Mouse (Mus musculus) thymus, postnatal 36 days (tissue): Measurements from ENCODE around the gene Agap2.

ENCODE experiments used
- DNase-seq, 2 experiments: peaks; one replicate each; pipeline ENCODE4 v3.0.0; 2022; ENCODE audit warnings: mixed read lengths in 2 of 2

The Agap2 gene

DNA sequence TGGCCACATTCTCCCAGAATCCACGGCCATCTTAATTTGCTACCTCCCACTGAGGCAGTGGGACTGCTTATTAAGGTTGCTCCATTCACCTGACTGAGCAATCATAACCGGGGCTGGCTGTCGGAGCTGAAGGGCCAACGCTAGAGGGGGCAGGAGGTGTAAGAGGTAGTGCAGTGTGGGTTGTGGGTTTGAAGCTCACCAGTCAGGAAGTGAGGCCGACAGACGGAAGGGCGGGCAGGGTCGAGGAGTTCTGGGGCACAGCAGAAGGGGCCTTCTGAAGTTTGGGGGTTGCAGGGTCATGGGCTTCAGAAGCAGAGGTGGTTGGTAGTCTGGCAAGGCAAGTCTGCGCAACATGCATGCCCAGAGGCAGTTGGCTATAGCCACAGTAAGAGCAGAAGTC is at the start of gene Agap2:
Gene Agap2 (plus strand): TSS at position 205 of the 400 bp plus-strand sequence.
- DNase-seq = peak; percentile 88 to 90

DNA sequence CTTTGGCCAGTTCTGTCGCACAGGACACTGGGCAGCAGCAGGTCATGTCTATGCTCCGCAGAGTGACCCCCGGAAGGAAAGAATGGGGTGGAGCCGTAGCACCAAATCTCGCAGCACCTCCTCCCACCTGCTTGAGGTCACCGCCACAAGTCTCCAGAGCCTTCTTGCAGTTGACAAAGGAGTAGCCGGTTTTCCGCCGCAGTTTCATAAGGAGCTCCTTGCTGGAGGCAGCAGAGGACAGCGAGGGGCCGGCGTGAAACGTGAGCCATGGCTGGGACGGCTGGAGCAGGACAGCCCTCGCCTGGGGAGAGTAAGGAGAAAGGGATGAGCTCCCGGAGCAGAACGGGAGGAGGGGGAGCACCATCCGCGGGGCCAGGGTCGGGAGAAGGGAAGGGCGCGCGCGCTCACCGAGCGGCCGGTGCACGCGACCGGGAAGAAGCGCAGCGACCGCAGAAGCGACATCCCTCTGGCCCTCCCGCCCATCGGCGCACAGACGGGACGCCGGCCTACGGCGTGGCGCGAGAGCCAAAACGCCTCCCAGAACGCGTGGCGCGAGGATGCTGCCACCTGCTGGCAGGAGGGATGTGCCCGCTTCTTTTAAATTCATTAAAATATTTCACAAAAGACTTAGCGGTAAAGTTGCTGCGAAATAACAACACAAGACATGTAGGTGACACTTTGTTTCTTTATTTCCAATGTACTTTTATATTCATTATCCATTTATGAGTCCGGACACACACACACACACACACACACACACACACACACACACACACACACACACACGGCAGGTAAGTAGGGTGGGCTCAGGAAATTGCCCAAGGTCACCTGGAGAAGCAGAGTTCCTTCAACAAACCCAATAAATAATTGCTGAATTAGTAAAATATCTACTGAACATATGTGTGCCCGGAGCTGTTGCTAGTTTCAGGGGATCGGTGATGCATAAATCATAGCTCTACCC is 44.5 kb upstream of the Agap2 start, which contains the start of gene Tsfm:
Gene Tsfm (minus strand): TSS at position 505 of the 961 bp plus-strand sequence.
- peak; percentile 90 to 92 for DNase-seq

DNA sequence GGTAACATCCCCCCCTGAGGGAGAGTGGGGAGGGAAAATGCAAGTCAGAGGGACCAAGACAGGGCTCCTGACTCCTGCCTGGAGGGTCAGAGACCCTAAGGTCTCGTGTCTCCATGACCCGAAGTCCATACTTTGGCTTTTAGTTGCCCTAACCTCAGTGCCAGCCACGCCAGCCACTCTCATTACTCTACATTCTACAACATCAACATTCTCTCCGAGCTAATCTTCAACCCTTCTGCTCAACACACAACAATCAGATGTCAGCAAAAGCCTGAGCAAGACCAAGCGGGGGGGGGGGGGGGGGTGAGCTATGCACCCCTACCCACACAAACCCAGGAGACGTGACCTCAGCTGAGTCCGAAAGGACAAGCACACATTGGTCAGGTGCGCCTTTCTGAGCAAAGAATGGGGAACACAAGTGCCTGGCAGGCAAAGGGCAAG is 41.8 kb upstream of the Agap2 start:
- no peak for DNase-seq

DNA sequence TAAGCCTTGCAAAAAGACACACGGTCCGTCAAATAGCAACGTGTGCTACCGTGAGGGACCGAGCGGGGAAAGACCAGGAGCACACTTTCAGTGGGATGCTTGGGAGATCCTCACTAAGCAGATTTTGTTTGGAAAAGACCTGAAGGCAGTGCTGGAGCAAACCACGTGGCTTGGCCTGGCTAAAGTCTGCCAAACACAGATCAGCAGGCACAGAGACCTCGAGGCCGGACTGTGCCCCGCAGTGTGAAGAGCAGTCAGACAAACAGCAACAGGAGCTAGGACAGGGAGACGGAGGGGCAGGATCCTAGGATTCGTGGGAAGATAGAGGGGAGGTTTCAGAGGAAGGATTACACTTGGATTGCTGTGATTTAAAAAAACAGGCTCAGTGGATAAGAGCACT is 38.8 kb upstream of the Agap2 start:
- DNase-seq = no peak

DNA sequence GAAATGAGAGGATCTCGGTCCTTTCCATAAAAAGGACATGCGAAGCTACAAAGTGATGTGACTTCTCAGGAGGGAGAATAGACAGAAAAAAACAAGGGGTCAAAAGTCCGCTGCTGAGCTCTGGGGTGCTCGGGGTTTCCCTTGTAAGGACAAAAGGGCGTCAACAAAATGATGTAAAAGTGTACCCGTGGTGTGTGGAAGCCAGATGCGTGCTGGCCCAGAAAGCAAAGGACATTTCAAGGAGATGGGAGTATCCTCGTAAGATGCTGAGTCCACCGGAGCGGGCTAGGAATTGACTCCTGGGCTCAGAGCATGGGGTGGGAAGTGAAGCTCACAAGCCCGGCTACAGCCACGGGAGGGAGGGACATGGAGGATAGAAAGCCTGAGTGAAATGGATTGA is 37.4 kb upstream of the Agap2 start:
- DNase-seq = no peak

DNA sequence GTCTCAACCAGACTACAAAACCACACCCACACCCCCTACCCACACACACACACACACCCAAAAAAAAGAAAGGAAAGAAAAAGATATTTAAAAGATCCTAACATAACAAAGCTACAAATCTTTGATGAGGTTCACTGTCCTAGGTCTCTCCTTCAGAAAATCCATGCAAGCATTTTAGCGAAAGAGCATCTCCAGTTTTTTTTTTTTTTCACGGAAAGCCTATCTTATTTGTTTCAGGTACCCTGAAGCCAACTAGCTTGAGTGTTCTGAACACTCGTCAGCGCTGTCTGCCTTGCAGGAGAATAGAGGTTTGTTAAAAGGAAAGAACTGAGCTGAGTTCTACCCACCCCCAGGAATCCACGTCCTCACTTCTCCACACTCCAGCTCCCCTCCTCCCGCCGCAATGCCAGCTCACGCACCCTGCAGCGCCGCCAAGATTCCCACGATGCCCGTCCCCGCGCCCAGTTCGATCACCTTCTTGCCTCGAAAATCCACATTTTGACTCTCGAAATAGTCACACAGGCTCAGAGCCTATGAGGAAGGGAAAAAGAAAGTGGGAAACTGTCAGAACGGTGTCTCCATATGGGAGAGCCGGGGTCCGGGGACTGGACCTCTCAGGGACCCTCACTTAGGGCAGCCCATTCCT is 34.4 kb upstream of the Agap2 start:
- no peak for DNase-seq

DNA sequence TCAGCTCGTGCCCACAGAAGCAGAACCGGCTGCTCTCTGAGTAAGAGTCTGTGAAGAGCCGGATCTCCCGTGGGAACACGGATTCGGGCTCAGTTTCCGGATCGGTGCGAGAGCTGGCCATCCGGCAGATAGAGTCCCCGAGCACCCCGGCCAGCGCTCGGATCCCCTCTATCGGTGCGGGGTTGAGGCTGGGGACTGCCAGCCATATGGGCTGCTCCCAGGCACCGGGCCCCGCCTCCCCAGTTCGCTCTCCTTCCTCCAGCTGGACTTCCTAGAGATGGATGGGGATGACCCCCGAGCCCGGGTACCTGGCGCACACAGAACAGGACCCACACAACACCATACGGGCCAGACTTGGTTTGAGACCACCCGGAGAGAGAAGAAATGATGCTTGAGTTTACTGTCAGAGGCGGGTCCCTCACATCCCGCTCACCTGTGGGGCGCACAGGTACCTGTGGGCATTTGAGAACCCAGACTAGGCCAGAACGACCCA is 33.8 kb upstream of the Agap2 start, which contains the start of the genes Mettl1 and Eef1akmt3:
Gene Mettl1 (plus strand): TSS at position 141 of the 493 bp plus-strand sequence.
Gene Eef1akmt3 (minus strand): TSS at position 240 of the 493 bp plus-strand sequence.
- DNase-seq = peak in 1 of 2 experiments; percentile 22

DNA sequence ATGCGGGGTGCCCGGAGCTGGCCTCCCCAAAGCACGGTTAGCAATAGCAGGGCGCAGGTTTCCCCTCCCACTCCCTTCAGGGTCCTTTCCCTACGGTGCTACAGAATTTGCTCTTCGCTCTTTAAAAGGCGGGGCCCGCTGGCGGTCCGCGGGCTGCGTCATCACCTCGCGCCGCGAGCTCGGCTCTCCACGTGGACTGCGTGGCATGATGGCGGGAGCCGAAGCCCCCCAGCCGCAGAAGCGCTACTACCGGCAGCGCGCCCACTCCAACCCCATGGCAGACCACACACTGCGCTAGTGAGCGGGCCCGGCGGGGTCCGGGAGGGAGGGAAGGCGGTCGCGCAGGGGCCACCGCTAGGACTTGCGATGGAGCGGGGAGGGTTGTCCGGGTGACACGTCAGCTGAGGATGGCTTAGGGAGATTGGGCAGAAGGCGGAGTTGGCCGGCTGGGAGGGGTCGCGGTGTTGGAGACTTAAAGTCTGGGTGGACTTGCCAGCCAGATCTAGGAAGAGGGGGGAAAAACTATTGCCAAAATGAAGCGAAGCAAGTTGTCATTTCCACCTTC is 33.2 kb upstream of the Agap2 start:
- peak; percentile 74 to 75 for DNase-seq

DNA sequence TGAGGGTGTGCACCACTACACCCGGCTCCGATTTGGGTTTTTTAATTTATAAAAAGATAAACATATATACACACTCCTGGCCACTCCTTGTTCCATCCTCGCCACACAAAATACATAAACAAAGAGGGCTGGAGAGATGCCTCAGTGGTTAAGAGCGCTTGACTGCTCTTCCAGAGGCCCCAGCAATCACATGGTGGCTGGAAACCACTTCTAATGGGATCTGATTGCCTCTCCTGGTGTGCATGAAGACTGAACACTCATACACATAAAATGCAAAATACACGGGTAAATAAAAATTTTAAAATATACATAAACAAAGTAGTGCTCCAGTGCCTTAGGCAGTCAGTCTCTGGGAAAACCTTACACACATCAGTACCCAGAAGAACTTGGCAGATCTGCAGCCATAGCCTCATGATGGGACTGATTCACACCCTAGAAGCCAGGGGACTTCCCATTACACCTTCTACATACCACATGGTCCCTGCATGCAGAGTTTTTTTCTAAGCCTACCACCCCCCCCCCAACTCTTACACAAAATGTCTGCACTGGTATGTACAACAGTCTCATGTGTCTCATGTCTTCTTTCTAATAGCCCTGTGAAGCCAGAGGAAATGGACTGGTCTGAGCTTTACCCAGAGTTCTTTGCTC is 32.5 kb upstream of the Agap2 start:
- DNase-seq = no peak

DNA sequence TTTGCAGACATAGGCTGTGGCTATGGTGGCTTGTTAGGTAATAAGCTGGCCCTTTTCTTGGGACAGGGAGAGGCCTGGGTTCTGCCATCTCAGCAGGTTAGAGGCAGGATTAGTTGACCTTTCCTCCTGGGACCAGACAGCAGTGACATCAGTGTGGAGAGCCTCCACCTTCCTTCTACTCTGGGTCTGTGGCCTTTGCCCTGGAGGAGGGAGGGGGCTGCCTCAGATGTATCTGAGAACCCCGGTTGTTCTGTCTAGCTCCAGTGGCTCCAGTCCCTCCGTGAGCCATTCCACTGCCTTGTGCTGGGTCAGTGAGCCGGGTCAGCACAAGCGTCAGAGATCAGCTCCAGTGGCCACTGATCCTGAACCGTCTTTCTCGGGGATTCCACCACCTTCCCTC is 31.9 kb upstream of the Agap2 start:
- no peak for DNase-seq

DNA sequence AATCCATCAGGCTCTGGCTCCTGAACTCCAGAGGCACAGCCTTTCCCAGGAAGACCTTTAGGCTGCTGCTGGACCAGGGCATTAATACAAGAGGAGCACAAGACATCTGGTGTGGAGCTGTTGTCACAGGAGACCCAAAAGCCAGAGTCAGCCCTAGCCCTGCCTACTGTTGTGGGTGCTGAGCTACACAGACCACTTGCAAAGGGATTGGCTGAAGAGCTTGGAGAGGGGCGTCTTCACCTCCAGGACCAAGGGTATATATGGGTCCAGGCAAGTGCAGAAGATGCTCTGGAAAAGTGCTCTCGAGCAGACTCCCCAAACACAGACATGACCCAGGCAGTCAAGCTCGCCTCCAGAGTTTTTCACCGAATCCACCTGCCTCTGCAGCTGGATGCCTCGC is 27.1 kb upstream of the Agap2 start, which contains the start of gene Cyp27b1:
Gene Cyp27b1 (plus strand): TSS at position 297 of the 400 bp plus-strand sequence.
- no peak for DNase-seq

DNA sequence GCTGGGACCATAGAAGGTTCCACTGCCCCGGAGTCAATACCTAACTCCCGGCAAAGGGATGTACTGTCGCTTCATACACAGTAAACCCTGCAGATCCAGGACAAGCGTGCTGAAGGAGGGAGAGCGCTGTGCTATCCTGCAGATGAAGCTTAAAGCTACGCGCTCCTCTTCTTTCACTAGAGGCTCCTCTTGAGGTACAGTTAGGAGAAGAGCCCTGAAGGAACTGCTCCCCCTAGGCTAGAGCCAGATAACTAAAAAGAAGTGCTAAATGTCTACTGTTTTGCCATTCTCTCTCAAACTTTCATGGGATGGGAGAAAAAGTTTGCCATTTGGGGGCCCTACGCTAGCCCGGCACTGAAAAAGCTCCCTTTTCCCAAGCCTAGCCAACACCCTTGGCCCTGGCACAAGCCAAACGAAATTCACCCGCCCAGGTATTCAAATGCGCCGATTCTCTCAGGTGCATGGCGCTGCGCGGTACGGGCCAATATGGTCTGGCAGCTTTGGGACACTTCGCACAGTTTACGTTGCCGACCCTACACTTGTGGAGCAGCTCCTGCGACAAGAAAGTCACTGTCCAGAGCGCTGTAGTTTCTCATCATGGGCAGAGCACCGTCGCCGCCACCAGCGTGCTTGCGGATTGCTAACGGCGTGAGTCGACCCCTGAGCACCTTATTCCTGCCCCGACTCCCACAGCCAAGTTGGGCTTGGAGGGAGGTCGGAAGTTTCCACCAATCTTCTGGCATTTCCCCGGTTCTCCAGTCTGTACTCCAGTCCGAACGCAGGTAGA is 26.3 kb upstream of the Agap2 start:
- no peak for DNase-seq

DNA sequence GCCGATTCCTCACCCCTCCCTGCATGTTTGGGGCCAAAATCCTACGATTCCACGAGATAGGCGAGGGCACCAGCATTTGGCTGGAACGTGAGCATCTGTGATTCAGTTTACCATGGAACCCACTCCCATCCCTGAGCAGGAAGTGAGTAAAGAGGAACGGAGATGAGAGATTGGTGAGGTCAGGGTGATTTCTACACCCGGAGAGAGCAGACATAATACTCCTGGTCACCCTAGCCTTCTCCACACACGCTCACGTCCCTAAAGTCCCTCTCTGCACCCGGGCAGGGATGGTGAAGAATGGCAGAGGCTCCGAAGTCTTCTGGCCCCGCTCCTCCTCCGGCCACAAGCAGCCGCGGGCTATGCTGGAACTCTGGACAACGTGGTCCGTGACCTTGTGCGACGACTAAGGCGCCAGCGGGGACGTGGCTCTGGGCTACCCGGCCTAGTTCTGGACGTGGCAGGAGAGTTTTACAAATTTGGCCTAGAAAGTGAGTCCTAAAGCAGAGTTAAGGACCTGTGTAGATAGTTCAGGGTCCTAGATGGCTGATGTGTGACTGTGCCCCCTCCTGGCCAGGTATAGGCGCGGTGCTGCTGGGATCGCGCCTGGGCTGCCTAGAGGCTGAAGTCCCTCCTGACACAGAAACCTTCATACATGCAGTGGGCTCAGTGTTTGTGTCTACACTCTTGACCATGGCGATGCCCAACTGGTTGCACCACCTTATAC is 25.5 kb upstream of the Agap2 start:
- no peak for DNase-seq

DNA sequence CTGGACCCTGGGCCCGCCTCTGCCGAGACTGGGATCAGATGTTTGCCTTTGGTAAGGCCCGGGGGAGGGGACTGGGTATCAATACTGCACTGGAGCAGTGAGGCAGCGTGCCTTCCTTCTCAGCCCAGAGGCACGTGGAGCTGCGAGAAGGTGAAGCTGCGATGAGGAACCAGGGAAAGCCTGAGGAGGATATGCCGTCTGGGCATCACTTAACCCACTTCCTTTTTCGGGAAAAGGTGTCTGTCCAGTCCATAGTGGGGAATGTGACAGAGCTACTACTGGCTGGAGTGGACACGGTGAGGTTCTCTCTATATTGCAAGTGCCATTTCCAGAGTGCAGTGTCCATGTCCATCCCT is 25.0 kb upstream of the Agap2 start:
- no peak for DNase-seq

DNA sequence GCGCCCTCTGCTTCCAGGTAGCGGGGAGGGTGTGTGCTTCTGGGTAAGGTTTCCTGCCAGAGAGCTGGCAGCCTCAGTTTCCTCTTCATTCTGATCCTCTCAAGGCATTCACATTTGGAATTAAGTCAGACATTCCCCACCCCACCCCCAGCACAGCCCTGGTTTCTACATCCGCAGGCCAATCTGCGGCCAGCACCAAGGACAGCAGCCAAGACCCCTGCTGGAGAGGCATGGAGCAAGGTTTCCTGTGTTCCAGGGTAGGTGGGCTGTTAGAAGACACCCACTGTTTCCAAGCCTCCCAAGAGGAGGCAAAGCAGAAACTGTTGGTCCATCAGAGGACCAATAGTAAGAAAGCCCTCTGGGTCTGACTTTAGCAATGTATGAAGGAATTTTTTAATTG is 20.4 kb upstream of the Agap2 start:
- DNase-seq = no peak

DNA sequence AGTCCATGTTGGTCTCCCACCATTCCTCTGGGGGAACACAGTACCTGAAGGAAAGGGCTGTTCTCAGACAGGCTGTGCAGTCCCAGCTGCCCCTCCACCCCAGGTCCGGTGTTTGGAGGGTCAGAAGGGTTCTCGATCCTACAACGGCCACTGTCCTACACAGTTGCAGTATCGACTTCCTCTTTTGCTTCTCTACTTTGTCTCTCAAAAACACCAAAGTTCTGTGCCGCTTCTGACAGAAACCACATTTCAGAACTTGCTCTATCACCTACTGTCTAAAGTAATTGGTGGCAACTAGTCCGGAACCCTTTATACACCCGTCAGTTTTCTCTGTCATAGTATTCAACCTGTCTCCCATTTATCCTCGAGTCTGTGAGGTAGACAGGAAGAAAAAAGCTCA is 19.7 kb upstream of the Agap2 start:
- DNase-seq = no peak

DNA sequence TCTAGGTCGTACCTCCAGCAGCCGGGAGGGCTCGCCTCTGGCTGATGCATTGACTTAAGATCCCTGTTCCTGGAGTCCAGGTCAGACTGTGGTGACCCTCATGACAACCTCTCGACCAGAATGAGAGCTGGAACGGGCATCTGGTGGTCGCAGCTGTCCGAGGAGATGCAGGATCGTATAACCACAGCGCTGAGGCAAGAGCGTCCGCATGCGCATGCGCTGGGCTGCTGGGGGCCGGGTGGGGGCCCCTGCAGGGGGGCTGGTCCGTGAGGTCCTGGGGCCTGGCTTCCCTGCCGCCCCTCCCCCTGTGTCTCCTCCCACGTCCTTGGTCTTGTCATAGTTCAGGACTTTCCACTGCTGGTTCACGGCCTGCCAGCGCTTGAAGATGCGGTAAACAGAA is 18.6 kb upstream of the Agap2 start:
- no peak for DNase-seq

DNA sequence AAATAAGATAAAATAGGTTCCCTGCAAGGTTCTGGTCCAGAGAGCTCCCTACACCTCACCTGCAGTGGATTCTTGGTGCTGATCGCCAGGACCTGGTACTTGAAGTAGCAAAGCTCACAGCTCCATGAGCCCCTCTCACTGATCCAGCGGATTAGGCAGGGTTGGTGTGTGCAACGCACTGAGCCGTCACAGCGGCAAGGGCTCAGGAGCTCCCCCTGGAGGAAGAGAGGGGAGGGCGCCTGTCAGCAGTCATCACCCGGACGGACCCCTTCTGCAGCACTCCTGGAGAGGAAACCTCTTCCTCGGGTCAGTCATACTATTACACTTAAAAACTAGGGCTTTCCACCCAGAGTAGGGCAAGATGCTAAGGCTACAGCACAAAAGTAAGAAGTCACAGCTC is 16.9 kb upstream of the Agap2 start:
- peak; percentile 81 to 82 for DNase-seq

DNA sequence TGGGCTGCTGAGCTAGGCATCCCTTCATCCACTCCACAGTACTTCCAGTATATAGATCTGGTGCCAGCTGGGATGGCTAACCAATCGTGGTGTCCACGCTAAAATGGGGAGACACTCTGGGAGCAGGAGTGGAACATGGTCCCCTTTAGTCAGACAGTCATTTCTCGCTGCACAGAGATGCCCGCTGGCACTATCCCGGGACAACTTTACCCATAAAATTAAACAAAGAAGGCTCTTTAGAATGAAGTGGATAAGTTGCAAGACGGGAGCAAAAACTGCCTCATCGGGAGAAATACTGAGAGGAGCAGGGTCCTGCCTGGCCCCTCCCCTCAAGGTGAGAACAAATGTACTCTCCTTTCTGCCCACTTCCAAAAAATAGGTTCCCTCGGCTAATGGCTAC is 16.4 kb upstream of the Agap2 start:
- no peak for DNase-seq

DNA sequence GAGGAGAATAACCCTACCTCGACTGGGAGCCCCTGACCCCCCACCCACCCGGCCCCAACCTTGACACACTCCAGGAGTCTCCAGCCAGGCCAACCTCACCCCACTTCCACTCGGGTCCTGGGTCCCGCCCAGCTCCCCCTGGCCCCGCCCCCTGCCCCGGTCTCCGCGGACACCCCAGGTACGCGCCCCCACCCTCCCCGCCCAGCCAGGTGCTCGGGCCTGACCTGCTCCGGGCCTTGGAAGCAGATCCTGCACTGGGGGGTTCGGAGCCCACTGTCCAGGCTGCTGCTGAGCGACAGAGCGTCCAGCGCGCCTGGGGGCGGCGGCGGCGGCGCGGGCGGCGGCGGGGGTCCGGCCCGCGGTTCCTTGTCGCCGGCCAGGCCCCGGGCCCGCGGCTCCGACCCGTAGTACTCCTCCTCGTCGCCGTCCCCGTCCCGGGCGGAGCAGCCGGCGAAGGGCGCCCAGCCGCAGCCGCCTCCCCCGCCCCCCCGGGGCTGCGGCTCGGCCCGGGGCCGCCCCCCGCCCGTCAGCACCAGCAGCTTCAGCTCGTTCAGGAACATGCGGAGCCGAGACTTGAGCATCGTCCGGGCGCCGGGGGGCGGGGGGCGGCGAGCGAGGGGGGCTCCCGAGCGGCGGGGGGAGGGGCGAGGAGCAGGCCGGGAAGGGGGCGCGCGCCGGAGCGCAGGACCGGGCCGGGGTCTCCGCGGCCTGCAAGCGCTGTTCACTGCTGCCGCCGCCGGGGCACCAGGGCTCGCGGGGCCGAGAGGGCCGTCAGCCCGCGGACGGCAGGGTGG is 15.7 kb upstream of the Agap2 start:
- peak in 1 of 2 experiments; percentile 58 for DNase-seq
